Mouse (Mus musculus) MEL (cell line): ENCODE results near the gene Hyou1. TPM values are rescaled to one million over a fixed set of nuclear protein-coding genes. Genes with fewer than 3 reads are reported as not detected.
A peak's percentile ranks its signal among the peaks of the same experiment; 100 is the strongest.
"Not testable (repeated sequence)": the region's sequence is repeated elsewhere in the genome, so short reads cannot be mapped to it uniquely, and the experiment has no call there.

Source experiments
- DNase-seq: peaks from one replicate; pipeline ENCODE4 v3.0.0; 2011; ENCODE audit warnings: low read depth, low spot score
- H3K27ac ChIP-seq: 2 replicates; pipeline ENCODE4 v1.5.1; 2012; ENCODE audit warnings: low read depth, mild to moderate bottlenecking, control low read depth, low read length, moderate library complexity; ENCODE audit not compliant: control insufficient read depth
- H3K27me3 ChIP-seq, 2 experiments: fragments of 150-350 bp in 1 of 2; sonication (generic) in 1 of 2; 2 replicates each; pipeline ENCODE4 v1.6.1; 2012; ENCODE audit warnings: low read length in 2 of 2, mild to moderate bottlenecking in 2 of 2, improper control_type of control experiment in 1 of 2, moderate library complexity in 1 of 2; ENCODE audit not compliant: insufficient read depth in 2 of 2, control insufficient read depth in 1 of 2
- H3K36me3 ChIP-seq, 2 experiments: 2 replicates each; pipeline ENCODE4 v1.6.1; 2012 to 2014; ENCODE audit warnings: low read length in 2 of 2, improper control_type of control experiment in 1 of 2, inconsistent platforms in 1 of 2, mild to moderate bottlenecking in 1 of 2; ENCODE audit not compliant: insufficient read depth in 2 of 2, control insufficient read depth in 1 of 2
- H3K4me1 ChIP-seq, 2 experiments: fragments of 150-350 bp in 1 of 2; sonication (generic) in 1 of 2; 2 replicates each; pipeline ENCODE4 v1.6.1; 2012; ENCODE audit warnings: low read length in 2 of 2, improper control_type of control experiment in 1 of 2, mild to moderate bottlenecking in 1 of 2; ENCODE audit not compliant: insufficient read depth in 2 of 2, control insufficient read depth in 1 of 2
- H3K4me3 ChIP-seq, 2 experiments: fragments of 150-350 bp in 1 of 2; sonication (generic) in 1 of 2; 2 replicates each; pipeline ENCODE4 v1.5.1; 2012; ENCODE audit warnings: low read depth in 2 of 2, low read length in 2 of 2, mild to moderate bottlenecking in 2 of 2, moderate library complexity in 2 of 2, control low read depth in 1 of 2, improper control_type of control experiment in 1 of 2; ENCODE audit not compliant: control insufficient read depth in 1 of 2, insufficient read depth in 1 of 2
- H3K79me2 ChIP-seq: 2 replicates; pipeline ENCODE4 v1.6.1; 2012; ENCODE audit warnings: mild to moderate bottlenecking, low read length, moderate library complexity; ENCODE audit not compliant: control insufficient read depth, poor library complexity, insufficient read depth
- H3K9ac ChIP-seq: 2 replicates; pipeline ENCODE4 v1.6.1; 2012; ENCODE audit warnings: low read depth, mild to moderate bottlenecking, control low read depth, low read length, moderate library complexity; ENCODE audit not compliant: control insufficient read depth, poor library complexity, severe bottlenecking
- H3K9me3 ChIP-seq: fragments of 150-350 bp; sonication (generic); replicated peaks from 2 replicates; pipeline ENCODE4 v1.6.1; 2012; ENCODE audit warnings: mild to moderate bottlenecking, low read length, improper control_type of control experiment, moderate library complexity; ENCODE audit not compliant: insufficient read depth
- BHLHE40 ChIP-seq: IDR thresholded peaks from 2 replicates; pipeline ENCODE4 v1.6.1; 2012; ENCODE audit warnings: low read depth, mild to moderate bottlenecking, inconsistent platforms, low read length, improper control_type of control experiment, borderline replicate concordance
- CHD2 ChIP-seq: IDR thresholded peaks from 2 replicates; pipeline ENCODE4 v1.6.1; 2011; ENCODE audit warnings: low read length, improper control_type of control experiment
- CTCF ChIP-seq, 3 experiments: IDR thresholded peaks in 2 of 3; conservative IDR thresholded peaks in 1 of 3; 2 replicates each; pipeline ENCODE4 v1.5.1; 2011 to 2012; ENCODE audit warnings: low read length in 3 of 3, low read depth in 2 of 3, mild to moderate bottlenecking in 2 of 3, improper control_type of control experiment in 1 of 3, inconsistent platforms in 1 of 3, mixed read lengths in 1 of 3, moderate library complexity in 1 of 3; ENCODE audit not compliant: control insufficient read depth in 1 of 3, insufficient read depth in 1 of 3, poor library complexity in 1 of 3, severe bottlenecking in 1 of 3
- E2F4 ChIP-seq: IDR thresholded peaks from 2 replicates; pipeline ENCODE4 v1.6.1; 2011; ENCODE audit warnings: low read depth, low read length, improper control_type of control experiment, borderline replicate concordance
- EP300 ChIP-seq, 2 experiments: IDR thresholded peaks; 2 replicates each; pipeline ENCODE4 v1.6.1; 2011; ENCODE audit warnings: improper control_type of control experiment in 2 of 2, low read length in 2 of 2, low read depth in 1 of 2, mild to moderate bottlenecking in 1 of 2
- ETS1 ChIP-seq: IDR thresholded peaks from 2 replicates; pipeline ENCODE4 v1.6.1; 2012; ENCODE audit warnings: low read depth, mild to moderate bottlenecking, inconsistent platforms, low read length, improper control_type of control experiment, moderate library complexity
- GATA1 ChIP-seq: IDR thresholded peaks from 2 replicates; pipeline ENCODE4 v1.6.1; 2011; ENCODE audit warnings: low read depth, low read length, improper control_type of control experiment
- HCFC1 ChIP-seq: IDR thresholded peaks from 2 replicates; pipeline ENCODE4 v1.6.1; 2012; ENCODE audit warnings: low read depth, mild to moderate bottlenecking, inconsistent platforms, low read length, improper control_type of control experiment, moderate library complexity
- JUND ChIP-seq: IDR thresholded peaks from 2 replicates; pipeline ENCODE4 v1.6.1; 2011; ENCODE audit warnings: low read depth, mild to moderate bottlenecking, improper control_type of control experiment, low read length
- KAT2A ChIP-seq: conservative IDR thresholded peaks from 2 replicates; pipeline ENCODE4 v1.6.1; 2012; ENCODE audit warnings: low read depth, low read length, improper control_type of control experiment, inconsistent platforms
- MAFK ChIP-seq: IDR thresholded peaks from 2 replicates; pipeline ENCODE4 v1.6.1; 2011; ENCODE audit warnings: low read depth, mild to moderate bottlenecking, low read length, improper control_type of control experiment, borderline replicate concordance
- MAX ChIP-seq: IDR thresholded peaks from 2 replicates; pipeline ENCODE4 v1.6.1; 2011; ENCODE audit warnings: low read length, improper control_type of control experiment
- MAZ ChIP-seq: IDR thresholded peaks from 2 replicates; pipeline ENCODE4 v1.6.1; 2012; ENCODE audit warnings: low read depth, mild to moderate bottlenecking, inconsistent platforms, low read length, improper control_type of control experiment
- MXI1 ChIP-seq: IDR thresholded peaks from 2 replicates; pipeline ENCODE4 v1.6.1; 2011; ENCODE audit warnings: mild to moderate bottlenecking, low read depth, low read length, improper control_type of control experiment
- MYC ChIP-seq: IDR thresholded peaks from 2 replicates; pipeline ENCODE4 v1.6.1; 2011; ENCODE audit warnings: low read depth, mild to moderate bottlenecking, low read length, improper control_type of control experiment, moderate library complexity
- POLR2A ChIP-seq, 2 experiments: IDR thresholded peaks; 2 replicates each; pipeline ENCODE4 v1.6.1; 2011 to 2012; ENCODE audit warnings: low read length in 2 of 2, mild to moderate bottlenecking in 2 of 2, control low read depth in 1 of 2, improper control_type of control experiment in 1 of 2, low read depth in 1 of 2, moderate library complexity in 1 of 2; ENCODE audit not compliant: control insufficient read depth in 1 of 2, insufficient read depth in 1 of 2, poor library complexity in 1 of 2
- POLR2AphosphoS2 ChIP-seq: IDR thresholded peaks from 2 replicates; pipeline ENCODE4 v1.6.1; 2011; ENCODE audit warnings: low read length, improper control_type of control experiment
- POLR2AphosphoS5 ChIP-seq: IDR thresholded peaks from 2 replicates; pipeline ENCODE4 v1.6.1; 2012; ENCODE audit warnings: low read depth, borderline replicate concordance, mild to moderate bottlenecking, inconsistent platforms, low read length, moderate library complexity, mixed read lengths
- RAD21 ChIP-seq: IDR thresholded peaks from 2 replicates; pipeline ENCODE4 v1.6.1; 2011; ENCODE audit warnings: mild to moderate bottlenecking, low read depth, low read length, improper control_type of control experiment
- RCOR1 ChIP-seq: IDR thresholded peaks from 2 replicates; pipeline ENCODE4 v1.6.1; 2012; ENCODE audit warnings: low read depth, mild to moderate bottlenecking, inconsistent platforms, low read length, improper control_type of control experiment
- SIN3A ChIP-seq: IDR thresholded peaks from 2 replicates; pipeline ENCODE4 v1.6.1; 2012; ENCODE audit warnings: low read length, improper control_type of control experiment, inconsistent platforms
- SMC3 ChIP-seq: IDR thresholded peaks from 2 replicates; pipeline ENCODE4 v1.6.1; 2011; ENCODE audit warnings: low read depth, low read length, improper control_type of control experiment
- TCF12 ChIP-seq: IDR thresholded peaks from 2 replicates; pipeline ENCODE4 v1.6.1; 2014; ENCODE audit warnings: low read depth, mild to moderate bottlenecking, inconsistent platforms, low read length, improper control_type of control experiment, moderate library complexity
- UBTF ChIP-seq: IDR thresholded peaks from 2 replicates; pipeline ENCODE4 v1.6.1; 2012; ENCODE audit warnings: low read depth, mild to moderate bottlenecking, inconsistent platforms, low read length, improper control_type of control experiment, moderate library complexity, borderline replicate concordance; ENCODE audit not compliant: insufficient read depth
- USF2 ChIP-seq, 2 experiments: IDR thresholded peaks; 2 replicates each; pipeline ENCODE4 v1.6.1; 2011 to 2012; ENCODE audit warnings: improper control_type of control experiment in 2 of 2, low read length in 2 of 2, borderline replicate concordance in 1 of 2, inconsistent platforms in 1 of 2, low read depth in 1 of 2, mild to moderate bottlenecking in 1 of 2; ENCODE audit not compliant: insufficient read depth in 1 of 2
- ZC3H11A ChIP-seq: IDR thresholded peaks from 2 replicates; pipeline ENCODE4 v1.6.1; 2012; ENCODE audit warnings: low read depth, mild to moderate bottlenecking, inconsistent platforms, low read length, improper control_type of control experiment
- ZNF384 ChIP-seq: IDR thresholded peaks from 2 replicates; pipeline ENCODE4 v1.6.1; 2012; ENCODE audit warnings: low read depth, mild to moderate bottlenecking, inconsistent platforms, low read length, improper control_type of control experiment
- polyA plus RNA-seq, 2 experiments: library from polyadenylated mRNA; stranded (reverse) in 1 of 2; unstranded in 1 of 2; fragments of >175 nt in 1 of 2; fragments of >200 nt in 1 of 2; gene quantifications; 2 replicates each; pipeline versions ENCODE4 v1.2.1 to v1.2.4; 2012; ENCODE audit warnings: low replicate concordance in 2 of 2, low read depth in 1 of 2; ENCODE audit not compliant: insufficient read length in 2 of 2, insufficient read depth in 1 of 2, missing spikeins in 1 of 2
- total RNA-seq: library from RNA; depleted of rRNA; stranded (reverse); fragments of 300-350 nt; gene quantifications from 2 replicates; pipeline ENCODE4 v1.2.3, GENCODE M21; 2012

Gene Hyou1
- total and polyA plus RNA-seq, 3 experiments = 160 to 186 TPM; not detected in 1

- H3K9me3 ChIP-seq, DNase-seq, H3K27me3 ChIP-seq, H3K4me1 ChIP-seq, H3K36me3 ChIP-seq: not testable (repeated sequence)
- Histone ChIP-seq H3K79me2 (peaks cover 12% of the 10 kb centered on the region), H3K9ac (peak overlapping the region; percentile 51), H3K4me3 (peak overlapping the region; percentile 11 to 37; a peak in 2 of 4 replicates)
- TF ChIP-seq MYC = 0 out of 2 replicates have a peak, but pooled peaks have one; percentile 5
- 0 out of 2 replicates have a peak, but pooled peaks have one; percentile 2 for TF ChIP-seq SMC3
- TF ChIP-seq, all 39 proteins: peak for 2; not testable (repeated sequence) for 37
- H3K27ac ChIP-seq = peak overlapping the region; percentile 86
These were observed 17.4 kb upstream of the Hyou1 start for GRCm38 (mm10) chr9:44361931-44362330.

GRCm38 (mm10) chr9:44364480-44364879 is 14.8 kb upstream of the Hyou1 start:
- Histone ChIP-seq H3K27me3 (no peaks in the 10 kb centered on the region), H3K4me1 (peaks cover 0 to 2% of the 10 kb centered on the region in 2 experiments; a peak in 1 of 4 replicates), H3K27ac (no peak overlapping the region), H3K36me3 (peaks cover 0 to 5% of the 10 kb centered on the region in 2 experiments; a peak in 2 of 4 replicates), H3K79me2 (peaks cover 12% of the 10 kb centered on the region), H3K4me3 (no peak overlapping the region), H3K9ac (no peak overlapping the region), H3K9me3 (no peaks in the 10 kb centered on the region)
- peak; percentile 80 for DNase-seq
- TF ChIP-seq MXI1 (no peak), RAD21 (peak; percentile 65), ZC3H11A (peak; percentile 51), ZNF384 (no peak), ETS1 (no peak), CHD2 (no peak), E2F4 (no peak), MAFK (no peak), SIN3A (no peak), GATA1 (no peak), SMC3 (peak; percentile 57), MAX (no peak), JUND (no peak), HCFC1 (no peak), POLR2AphosphoS5 (no peak), MAZ (no peak), POLR2A (IDR thresholded peaks at IDR 0.05; ENCODE audit: control insufficient read depth in 1 of 2, insufficient read depth in 1 of 2, low read depth in 1 of 2, low read length in 2 of 2, poor library complexity in 1 of 2) (no peak), UBTF (no peak), KAT2A (no peak), CTCF (IDR thresholded peaks at IDR 0.05 in 2 of 3, conservative IDR thresholded peaks at IDR 0.05 in 1 of 3; ENCODE audit: control insufficient read depth in 1 of 3, insufficient read depth in 1 of 3, low read depth in 2 of 3, low read length in 3 of 3, poor library complexity in 1 of 3, severe bottlenecking in 1 of 3) (peak; percentile 78 to 85 (median 80)), BHLHE40 (no peak), EP300 (IDR thresholded peaks at IDR 0.05; ENCODE audit: low read depth in 1 of 2, low read length in 2 of 2) (no peak), RCOR1 (no peak), USF2 (IDR thresholded peaks at IDR 0.05; ENCODE audit: borderline replicate concordance in 1 of 2, insufficient read depth in 1 of 2, low read depth in 1 of 2, low read length in 2 of 2) (no peak), POLR2AphosphoS2 (no peak), TCF12 (no peak)
